Mouse (Mus musculus) Patski (cell line): ENCODE results near the gene Ift172. TPM values are rescaled to one million over a fixed set of nuclear protein-coding genes. Genes with fewer than 3 reads are reported as not detected.

Experiments
- ATAC-seq: fragments of 100-300 bp; one replicate; pipeline ENCODE4 v1.8.0; 2021
- CTCF ChIA-PET: fragments of 350-600 bp; sonication (Branson Sonifier 250); formaldehyde crosslinking; loops from one replicate; lab custom pipeline; 2022; ENCODE audit warnings: inconsistent platforms; lab: Charles Lee
- POLR2A ChIA-PET: fragments of 350-600 bp; sonication (Branson Sonifier 250); formaldehyde crosslinking; loops from one replicate; lab custom pipeline; 2022; ENCODE audit warnings: antibody characterized with exemption, inconsistent platforms; lab: Charles Lee
- DNase-seq: peaks from one replicate; pipeline ENCODE4 v3.0.0-alpha.2; 2011; ENCODE audit warnings: low read depth, low spot score
- H3K27me3 ChIP-seq: fragments of 371-371 bp; one replicate; pipeline ENCODE4 v1.5.1; 2021
- CTCF ChIP-seq: fragments of 100-300 bp; IDR thresholded peaks from one replicate; pipeline ENCODE4 v1.5.1; 2021
- in situ Hi-C: fragments of 300-500 bp; cut with MboI; formaldehyde crosslinking; loops from 3 replicates; pipeline ENCODE4 v1.11.1; 2018; ENCODE audit warnings: low pct_unique_long_range_greater_than_20kb, mixed read lengths
- polyA plus RNA-seq: library from polyadenylated mRNA; unstranded; gene quantifications from one replicate; pipeline ENCODE4 v1.2.3, GENCODE M21; 2021

Ift172 gene
- polyA plus RNA-seq, 1 experiment from 2014 or later, result 57.9 TPM

GRCm38 (mm10) chr5:31251541-31252101 lies 39.3 kb downstream of the Ift172 start, which contains the start of gene Krtcap3:
Gene Krtcap3 (plus strand): TSS chr5:31251691.
- DNase-seq (no peak), ATAC-seq (no peak)
- TF ChIP-seq CTCF, result no peak
- in situ Hi-C loops, result loop anchor here (10.0 kb wide), 1 partner anchor 73 kb away; no protein-coding TSS in a partner anchor
- no peaks in the 10 kb centered on the region for H3K27me3 ChIP-seq
- CTCF ChIA-PET, result interaction anchor here (0.6 kb wide), 1 partner anchor 10 kb away, joined by 3 read pairs; no protein-coding TSS in a partner anchor
- POLR2A ChIA-PET, result no interaction called here

- CTCF ChIA-PET, result no interaction called here
- in situ Hi-C loops, result loop anchor here (10.0 kb wide), 1 partner anchor 74 kb away; no protein-coding TSS in a partner anchor
- ATAC-seq (no peak), DNase-seq (no peak)
- POLR2A ChIA-PET, result no interaction called here
- H3K27me3 ChIP-seq, result no peaks in the 10 kb centered on the region
- no peak for TF ChIP-seq CTCF
Measured at GRCm38 (mm10) chr5:31250716-31251115, 40.2 kb downstream of the Ift172 start.

- TF ChIP-seq CTCF, result no peak
- in situ Hi-C loops, result no loop called here
- no peaks in the 10 kb centered on the region for H3K27me3 ChIP-seq
- ATAC-seq, result no peak
- POLR2A ChIA-PET, result interaction anchor here (0.7 to 1.8 kb wide), 5 partner anchors 26 to 287 kb away, joined by 3 to 7 read pairs (median 5); partner anchors contain the start of gene Zfp513
- no peak for DNase-seq
- CTCF ChIA-PET, result interaction anchor here (0.9 to 1.3 kb wide), 3 partner anchors 15 to 87 kb away, joined by 3 to 4 read pairs (median 3); no protein-coding TSS in a partner anchor
Measured at GRCm38 (mm10) chr5:31242191-31242590, 48.7 kb downstream of the Ift172 start.

GRCm38 (mm10) chr5:31241522-31242034 lies 49.3 kb downstream of the Ift172 start:
- DNase-seq (no peak), ATAC-seq (no peak)
- ChIA-PET POLR2A (interaction anchor here (0.9 to 1.8 kb wide), 4 partner anchors 12 to 41 kb away, joined by 4 to 6 read pairs (median 5); partner anchors contain the start of genes Ppm1g and Zfp513), CTCF (interaction anchor here (0.9 to 1.3 kb wide), 3 partner anchors 16 to 87 kb away, joined by 3 to 4 read pairs (median 3); no protein-coding TSS in a partner anchor)
- in situ Hi-C loops, result no loop called here
- TF ChIP-seq CTCF, result no peak
- no peaks in the 10 kb centered on the region for H3K27me3 ChIP-seq

GRCm38 (mm10) chr5:31240637-31241521 lies 50.0 kb downstream of the Ift172 start, which contains the start of the genes Nrbp1 and Gm9970:
Gene Nrbp1 (plus strand): TSS chr5:31240864.
Gene Gm9970 (minus strand): TSS chr5:31241232.
- in situ Hi-C loops, result no loop called here
- peak; percentile 98 for ATAC-seq
- peak; percentile 75 for DNase-seq
- H3K27me3 ChIP-seq, result no peaks in the 10 kb centered on the region
- CTCF ChIA-PET, result no interaction called here
- no peak for TF ChIP-seq CTCF
- POLR2A ChIA-PET, result interaction anchor here (0.9 to 1.8 kb wide), 4 partner anchors 11 to 40 kb away, joined by 4 to 6 read pairs (median 5); partner anchors contain the start of genes Ppm1g and Zfp513

- POLR2A ChIA-PET, result no interaction called here
- CTCF ChIA-PET, result interaction anchor here (0.6 kb wide), 1 partner anchor 1230 kb away, joined by 3 read pairs; no protein-coding TSS in a partner anchor
- in situ Hi-C loops, result no loop called here
- DNase-seq, result no peak
- H3K27me3 ChIP-seq, result no peaks in the 10 kb centered on the region
- no peak for TF ChIP-seq CTCF
- ATAC-seq, result no peak
Measured at GRCm38 (mm10) chr5:31226641-31227040, 64.3 kb downstream of the Ift172 start.

- in situ Hi-C loops, result no loop called here
- ATAC-seq (no peak), DNase-seq (no peak)
- H3K27me3 ChIP-seq, result no peaks in the 10 kb centered on the region
- ChIA-PET CTCF (interaction anchor here (1.3 to 1.6 kb wide), 2 partner anchors 16 to 65 kb away, joined by 3 to 4 read pairs; no protein-coding TSS in a partner anchor), POLR2A (no interaction called here)
- TF ChIP-seq CTCF, result no peak
Measured at GRCm38 (mm10) chr5:31222696-31223095, 68.2 kb downstream of the Ift172 start.

- POLR2A ChIA-PET, result interaction anchor here (0.7 to 1.6 kb wide), 4 partner anchors 17 to 29 kb away, joined by 3 to 6 read pairs (median 6); partner anchors contain the start of genes Eif2b4, Gm9970, Nrbp1 and Snx17
- in situ Hi-C loops, result no loop called here
- DNase-seq, result no peak
Measured at GRCm38 (mm10) chr5:31221304-31221945, 69.5 kb downstream of the Ift172 start.

More at GRCm38 (mm10) chr5:31221304-31221945, 69.5 kb downstream of the Ift172 start:
- TF ChIP-seq CTCF, result peak; percentile 73
- no peaks in the 10 kb centered on the region for H3K27me3 ChIP-seq
- CTCF ChIA-PET, result interaction anchor here (0.6 to 1.3 kb wide), 5 partner anchors 17 to 107 kb away, joined by 3 to 4 read pairs (median 3); no protein-coding TSS in a partner anchor
- no peak for ATAC-seq
